Mouse (Mus musculus) c-Kit-negative CD71-positive TER-119-positive erythroid progenitor cells, embryonic 14.5 days (primary cell): ENCODE results near the gene Brpf1.

ENCODE experiments used
- DNase-seq: peaks from one replicate; pipeline ENCODE4 v3.0.0-alpha.2; 2013; ENCODE audit warnings: low read depth, low spot score

The Brpf1 gene

DNA sequence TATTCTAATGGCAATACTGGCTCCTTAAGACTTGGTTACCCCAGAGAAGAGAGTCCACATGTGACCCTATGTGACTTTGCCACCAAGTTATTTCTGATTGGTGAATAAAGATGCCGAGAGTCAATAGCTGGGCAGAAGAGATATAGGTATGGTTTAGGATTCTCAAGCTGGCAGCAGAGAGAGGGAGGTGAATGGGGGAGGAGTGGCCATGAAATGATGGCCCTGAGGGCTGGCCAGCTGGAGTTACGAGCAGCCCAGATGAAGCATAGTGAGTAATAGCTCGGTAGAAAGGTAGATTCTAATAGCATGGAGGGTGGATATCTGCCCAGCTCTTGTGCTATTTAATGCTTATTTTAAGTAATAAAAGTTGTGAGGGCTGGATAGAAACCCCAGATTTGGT is 45.9 kb downstream of the Brpf1 start:
- no peak for DNase-seq

DNA sequence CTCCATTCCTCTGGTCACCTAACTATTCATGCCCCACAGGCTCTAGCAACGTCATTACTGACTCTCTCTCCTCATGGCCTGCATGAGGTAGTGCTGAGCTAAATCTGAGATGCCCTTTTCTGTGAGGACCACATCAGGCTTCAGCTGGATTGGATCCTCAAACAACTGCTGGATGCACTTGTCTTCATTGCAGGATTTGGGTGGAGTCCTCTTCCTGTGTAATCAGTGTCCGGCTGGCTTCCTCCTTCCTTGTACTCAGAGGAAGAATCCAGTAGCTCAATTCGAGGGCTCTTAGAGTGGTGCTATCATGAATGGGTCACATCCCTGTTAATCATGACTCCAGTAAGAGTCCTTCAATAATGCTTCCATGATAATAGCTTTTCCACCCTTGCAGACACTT is 46.8 kb downstream of the Brpf1 start:
- DNase-seq, result no peak

DNA sequence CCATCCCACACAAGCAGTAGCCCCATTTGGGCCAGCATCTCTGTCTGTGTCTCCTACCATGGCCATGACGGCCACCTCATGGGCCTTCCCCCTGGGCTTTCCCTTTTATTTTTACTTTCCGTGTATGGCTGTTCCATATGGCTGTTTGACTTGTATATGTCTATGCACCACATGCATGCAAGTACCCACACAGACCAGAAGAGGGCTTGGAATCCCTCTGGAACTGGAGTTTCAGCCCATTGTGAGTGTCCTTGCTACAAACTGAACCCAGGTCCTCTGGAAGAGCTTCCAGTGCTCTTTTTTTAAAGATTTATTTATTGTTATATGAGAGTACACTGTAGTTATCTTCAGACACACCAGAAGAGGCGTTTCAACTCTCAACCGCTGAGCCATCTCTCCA is 54.5 kb downstream of the Brpf1 start:
- no peak for DNase-seq

DNA sequence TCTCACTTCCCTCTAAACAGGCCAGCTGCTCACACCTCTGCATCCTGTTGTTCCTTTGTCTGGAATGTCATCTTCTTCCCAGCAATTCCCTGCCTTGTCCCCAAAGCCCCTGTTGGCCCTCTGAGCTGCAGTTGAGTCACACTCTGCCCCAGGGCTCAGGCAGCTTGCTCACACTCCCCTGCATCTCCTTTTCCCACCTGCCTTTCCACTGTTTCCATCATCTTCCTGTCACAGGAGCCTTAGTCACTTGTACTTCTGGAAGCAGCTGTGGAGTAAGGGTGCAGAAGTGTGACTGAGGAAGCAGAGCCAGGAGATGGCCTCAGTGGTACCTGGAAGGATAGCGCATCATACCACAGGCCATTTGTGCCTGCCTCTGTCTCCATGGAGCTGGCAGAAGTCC is 55.3 kb downstream of the Brpf1 start:
- DNase-seq, result no peak

DNA sequence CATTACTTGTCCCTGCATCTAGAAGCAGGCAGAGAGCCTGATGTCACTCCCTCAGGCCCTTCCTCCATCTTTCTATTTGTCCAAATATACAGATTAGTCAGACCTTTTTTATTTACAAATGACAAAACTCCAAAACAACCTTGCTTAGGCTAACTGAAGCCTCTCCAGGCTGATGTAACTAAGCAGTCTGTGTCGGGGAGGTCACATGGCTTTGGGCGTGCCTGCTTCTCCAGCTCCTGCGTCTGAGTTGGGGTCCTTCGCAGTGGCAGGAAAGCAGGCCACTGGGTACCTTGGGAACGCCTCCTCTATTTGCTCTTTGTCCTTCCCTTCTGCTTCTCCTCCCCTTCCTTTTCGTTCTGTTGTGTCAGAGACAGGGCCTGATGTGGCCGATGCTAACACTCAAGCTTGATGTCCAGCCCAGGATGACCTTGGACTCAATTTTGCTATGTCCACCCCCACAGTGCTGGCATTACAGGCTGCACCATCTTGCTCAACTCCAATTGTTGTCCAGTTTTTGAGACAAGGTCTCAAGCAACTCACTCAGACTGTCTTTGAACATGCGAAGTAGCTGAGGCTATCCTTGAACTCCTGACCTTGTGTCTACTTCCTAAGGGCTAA is 57.7 kb downstream of the Brpf1 start:
- no peak for DNase-seq

DNA sequence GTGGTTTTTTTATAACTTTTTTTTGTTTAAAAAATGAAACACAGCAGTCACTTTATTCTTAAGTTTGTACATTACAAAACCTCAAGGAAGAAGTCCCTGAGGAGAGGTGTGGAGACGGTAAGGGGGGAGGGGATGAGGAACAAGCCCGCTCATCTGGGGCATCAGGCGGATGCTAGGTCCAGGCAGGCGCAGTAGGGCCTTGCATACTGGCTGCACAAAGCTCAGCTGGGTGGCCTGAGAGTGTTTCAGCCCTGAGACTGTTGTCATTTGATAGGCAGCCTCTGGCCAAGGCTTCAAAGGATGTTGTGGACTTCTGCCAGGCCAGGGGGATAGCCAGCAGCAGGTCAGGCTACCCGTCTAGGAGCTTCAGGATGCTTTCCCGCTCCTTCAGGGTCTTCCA is 59.7 kb downstream of the Brpf1 start:
- no peak for DNase-seq

DNA sequence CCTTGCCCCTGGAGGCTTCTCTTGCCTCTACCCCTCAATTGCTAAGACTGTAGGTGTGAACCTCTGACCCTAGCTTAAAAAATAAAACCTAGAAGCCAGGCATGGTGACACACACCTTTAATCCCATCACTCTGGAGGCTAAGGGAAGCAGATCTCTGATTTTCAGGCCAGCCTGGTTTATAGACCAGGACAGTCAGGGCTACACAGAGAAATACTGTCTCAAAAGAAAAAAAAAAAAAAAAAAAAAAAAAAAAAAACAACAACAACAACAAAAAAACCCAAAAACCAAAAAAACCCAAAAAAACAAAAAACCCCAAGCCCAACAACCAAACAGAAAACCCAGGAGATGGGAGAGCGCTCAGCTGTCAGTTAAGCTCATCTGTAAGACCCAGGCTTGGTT is 60.6 kb downstream of the Brpf1 start:
- DNase-seq, result no peak

DNA sequence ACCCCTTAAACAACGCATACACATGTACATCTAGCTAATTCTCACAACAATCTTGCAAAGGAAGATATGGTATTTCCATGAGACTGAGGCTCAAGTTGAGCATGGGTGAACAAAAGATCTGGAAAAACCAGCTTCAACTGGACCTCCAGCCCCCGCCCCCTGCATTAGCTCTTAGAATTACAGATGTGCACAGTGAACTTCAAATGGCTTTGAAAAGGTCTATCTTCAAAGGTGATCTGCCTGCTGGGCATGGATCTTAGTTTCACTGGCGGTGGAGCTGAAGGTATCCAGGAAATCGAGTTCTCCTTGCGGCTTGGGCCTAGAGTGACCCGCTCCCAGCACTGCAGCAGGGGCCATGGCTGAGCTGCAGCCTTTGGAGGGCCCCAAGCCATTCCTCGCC is 61.2 kb downstream of the Brpf1 start:
- DNase-seq, result no peak

DNA sequence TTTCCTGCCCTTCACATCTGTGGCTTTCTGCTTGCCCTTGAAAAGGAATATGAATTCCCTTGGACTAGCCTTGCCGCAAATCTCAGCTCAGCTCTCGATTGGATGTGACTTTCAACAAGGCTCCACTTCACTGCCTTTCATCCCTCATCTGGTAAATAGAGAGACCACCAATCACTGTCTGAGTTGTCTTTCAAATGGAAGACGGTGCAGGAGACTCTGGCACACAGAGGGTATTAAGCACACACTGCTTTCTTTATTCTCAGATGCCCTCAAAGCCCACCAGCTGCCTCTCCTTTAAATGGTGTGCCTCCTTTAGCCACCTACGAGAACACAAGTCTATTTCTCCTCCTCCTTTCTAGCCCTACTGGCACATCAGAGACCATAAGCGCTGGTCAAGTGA is 61.6 kb downstream of the Brpf1 start:
- DNase-seq, result no peak

DNA sequence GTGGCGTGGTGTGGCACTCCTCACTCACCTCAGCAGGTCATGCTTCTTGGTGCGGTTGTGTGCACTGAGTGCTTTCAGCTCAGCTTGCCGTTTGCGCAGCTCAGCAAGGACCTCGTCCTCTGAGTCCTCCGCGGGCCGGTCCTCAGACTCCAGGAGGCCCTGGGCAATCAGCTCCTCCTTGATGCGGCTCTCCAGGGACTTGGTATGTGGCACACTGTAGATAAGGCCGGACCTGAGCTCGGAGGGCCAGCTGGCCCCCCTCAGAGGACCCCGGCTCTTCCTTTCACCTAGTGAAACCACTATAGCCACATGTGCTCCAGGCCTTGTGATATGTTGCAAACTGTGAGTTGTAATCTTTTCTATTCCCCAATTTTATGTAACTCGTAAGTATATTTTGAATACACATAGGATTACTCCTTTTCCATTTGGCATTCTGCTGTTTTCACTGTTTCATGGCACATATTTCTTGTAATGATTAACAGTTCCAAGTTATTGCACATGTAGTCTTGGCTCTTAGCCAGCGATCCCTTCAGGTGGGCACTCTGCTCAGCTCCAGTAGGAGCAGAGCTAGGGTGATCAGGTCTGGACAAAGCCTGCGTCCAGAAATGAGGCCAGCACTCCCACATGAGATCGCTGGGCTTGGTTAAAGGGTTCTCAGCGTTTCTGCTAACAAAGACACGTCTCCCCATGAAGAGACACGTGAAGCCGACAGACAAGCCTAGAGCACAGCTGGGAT is 63.4 kb downstream of the Brpf1 start:
- DNase-seq, result no peak

DNA sequence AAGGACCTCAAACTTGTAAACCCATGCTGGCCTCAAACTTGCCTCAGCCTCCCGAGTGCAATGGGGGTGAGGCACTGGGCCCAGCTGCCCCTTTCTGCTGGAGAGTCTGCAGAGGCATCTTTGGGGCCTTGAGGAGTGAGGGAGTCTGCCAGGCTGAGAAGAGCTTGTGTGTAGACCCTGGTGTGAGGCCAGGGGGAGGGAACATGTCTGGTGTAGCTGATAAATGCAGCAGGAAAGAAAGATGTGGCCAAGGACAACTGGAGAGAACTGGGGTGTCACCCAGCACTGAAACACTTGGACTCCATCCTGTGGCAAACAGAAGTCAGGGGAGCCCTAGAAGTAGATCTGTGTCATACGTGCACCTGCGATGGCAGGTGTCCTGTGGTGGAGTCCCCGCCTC is 66.6 kb downstream of the Brpf1 start:
- DNase-seq, result no peak
